8 mouse cellular contexts compared by ENCODE assay signal in the genomic region with DNA sequence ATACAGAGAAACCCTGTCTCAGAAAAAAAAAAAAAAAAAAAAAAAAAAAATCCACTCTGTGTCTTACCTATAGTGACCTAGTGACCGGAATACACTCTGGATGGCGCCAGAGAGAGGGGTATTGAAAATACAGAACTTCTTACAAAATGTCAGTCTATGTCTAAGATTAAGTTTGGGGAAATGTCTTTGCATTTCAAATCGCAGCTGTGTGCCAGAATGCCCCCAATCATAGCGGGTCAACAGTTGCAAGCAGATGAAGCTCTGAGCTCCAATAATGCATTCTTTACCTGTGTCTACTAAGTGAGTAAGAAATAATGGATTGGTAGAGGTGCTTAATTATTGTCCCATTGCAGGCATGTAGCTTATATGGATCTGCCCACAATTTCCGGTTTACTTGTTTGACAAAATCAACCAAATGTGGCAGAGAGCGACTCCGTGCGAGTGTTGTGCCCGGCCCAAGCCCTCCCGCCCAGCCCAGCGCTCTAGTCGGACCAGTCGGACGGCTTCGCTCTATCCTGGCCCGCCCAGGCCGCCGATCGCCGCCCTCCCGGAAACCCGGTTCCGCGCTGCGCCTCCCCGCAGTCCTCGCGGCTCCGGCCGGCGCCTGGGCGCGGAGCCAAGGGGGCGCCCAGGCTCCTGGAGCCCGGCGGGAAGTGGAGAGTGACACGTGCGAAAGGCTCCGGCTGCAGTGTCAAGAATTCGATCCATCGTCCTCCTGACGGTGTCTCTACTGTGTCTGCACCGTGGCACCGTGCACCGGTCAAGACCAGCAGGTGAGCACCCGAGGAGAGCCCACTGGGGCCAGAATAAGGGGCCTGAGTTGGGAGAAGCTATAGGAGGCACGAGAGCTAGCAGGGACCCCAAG. TPM values are rescaled to one million over a fixed set of nuclear protein-coding genes. Genes with fewer than 3 reads are reported as not detected.
DNase-seq lines count a peak whose midpoint lies in the region.

A gene (plus strand): TSS at position 551 of the 865 bp plus-strand sequence.

- no peaks in the 10 kb centered on the region for H3K36me3 ChIP-seq in erythroblast, embryonic 14.5 days (ENCODE audit: control insufficient read depth)
- no peaks in the 10 kb centered on the region for H3K36me3 ChIP-seq in macrophage (ENCODE audit: inconsistent target)

- no peaks in the 10 kb centered on the region for H3K9me3 ChIP-seq in erythroblast, embryonic 14.5 days (ENCODE audit: control insufficient read depth, low read length)

- DNase-seq in A20 (ENCODE audit: low read depth, low spot score) = peak; percentile 77
- DNase-seq in T-cell, adult 2 months (ENCODE audit: low spot score) = peak; percentile 54
- peak; percentile 60 to 66 for DNase-seq in heart, postnatal 10 days
- peak; percentile 72 to 89 for DNase-seq in kidney, postnatal 25 days
- DNase-seq in retina, postnatal 7 days (ENCODE audit: low read depth, low spot score) = peak; percentile 20
- DNase-seq in urinary bladder, postnatal 36 days (ENCODE audit: low spot score in 2 of 2) = peak; percentile 75 to 83

- 1% methylated on average over 37 of the region's 47 CpGs for WGBS in macrophage (ENCODE audit: missing documents)

- H3K27ac ChIP-seq in macrophage = no peak within 1 kb of the TSS; the same call in 1 of the 2 replicates

- intact Hi-C loops in heart, postnatal 10 days (cut with DNase I) = no loop called here

- H3K79me2 ChIP-seq in macrophage (ENCODE audit: inconsistent target) = no peaks in the 10 kb centered on the region

- peaks cover 24% of the 10 kb centered on the region for H3K4me1 ChIP-seq in erythroblast, embryonic 14.5 days (ENCODE audit: control insufficient read depth)

- H3K4me3 ChIP-seq in erythroblast, embryonic 14.5 days (replicated peaks) = peak within 1 kb of the TSS; percentile 63
- peak within 1 kb of the TSS; percentile 23; the same call in 1 of the 2 replicates for H3K4me3 ChIP-seq in macrophage (ENCODE audit: inconsistent target)

- H3K27me3 ChIP-seq in erythroblast, embryonic 14.5 days (ENCODE audit: control insufficient read depth) = peaks cover 9% of the 10 kb centered on the region; the same call in 1 of the 2 replicates

RNA-seq across cellular contexts. Expression of the gene that starts here (rescaled TPM):
- 0.51 and 0.54 TPM in 2 replicates for polyA plus RNA-seq in erythroblast, embryonic 14.5 days (2012)
- total RNA-seq in heart, postnatal 10 days (2021) = 1 to 10 TPM; 1.3 to 2.2 TPM
- total RNA-seq in macrophage (2018; cell fraction: chromatin; rRNA removed) = 100 to 1,000 TPM in 16 of 26 experiments, 10 to 100 TPM in 10; 40.5 to 257 (median 105) TPM
- total RNA-seq in macrophage (2018; cell fraction: cytosol; rRNA removed) = 10 to 100 TPM; 28.6 to 69.4 (median 43.0) TPM
- total RNA-seq in macrophage (2018; cell fraction: nucleus; rRNA removed) = 100 to 1,000 TPM in 4 of 26 experiments, 10 to 100 TPM in 22; 42.6 to 255 (median 84.4) TPM
- polyA plus RNA-seq in macrophage (2018) = 26.6 to 56.4 TPM (median 37.3 TPM) in 3 replicates

Comparison
In these comparisons a context has a peak if more than half of its experiments do, and no peak if none do; other contexts are left out.
1. RNA of the gene that starts here (polyA plus RNA-seq): 26.6 to 56.4 TPM in macrophage; 0.51 to 0.54 TPM in erythroblast, embryonic 14.5 days; every median in the first group is over 10 times any median in the second.
2. DNase-seq: peak in every context shown above with its lines; median percentile 80 in kidney, postnatal 25 days; 79 in urinary bladder, postnatal 36 days; 77 in A20; 63 in heart, postnatal 10 days; 54 in T-cell, adult 2 months; 20 in retina, postnatal 7 days.